Mouse (Mus musculus): Measurements from ENCODE around the gene 4930548H24Rik.
"Not testable (repeated sequence)": the region's sequence is repeated elsewhere in the genome, so short reads cannot be mapped to it uniquely, and the experiment has no call there.

4930548H24Rik gene

DNA sequence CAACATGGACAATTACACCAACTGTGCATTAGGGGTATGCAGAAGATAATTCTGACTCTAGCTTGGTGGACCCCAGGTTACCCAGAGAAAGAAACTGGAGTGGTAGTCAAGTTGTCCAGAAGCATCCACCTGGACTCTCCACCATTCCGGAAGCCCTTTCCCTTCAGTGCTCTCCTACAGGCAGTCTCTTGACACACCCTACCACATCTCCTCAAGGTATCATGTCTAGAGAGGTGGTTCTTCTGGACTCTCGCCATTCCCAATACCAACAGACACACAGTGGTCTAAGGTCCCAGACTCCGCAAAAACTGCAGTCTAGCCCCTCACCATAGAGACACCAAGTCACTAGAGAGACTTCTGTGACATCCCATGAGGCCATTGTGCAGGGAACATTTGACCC lies at the start of gene 4930548H24Rik:
Gene 4930548H24Rik (plus strand): TSS at position 301 of the 400 bp plus-strand sequence.
- in situ Hi-C loops (cut with MboI; ENCODE audit: low sequenced_read_pairs), result no loop called here

DNA sequence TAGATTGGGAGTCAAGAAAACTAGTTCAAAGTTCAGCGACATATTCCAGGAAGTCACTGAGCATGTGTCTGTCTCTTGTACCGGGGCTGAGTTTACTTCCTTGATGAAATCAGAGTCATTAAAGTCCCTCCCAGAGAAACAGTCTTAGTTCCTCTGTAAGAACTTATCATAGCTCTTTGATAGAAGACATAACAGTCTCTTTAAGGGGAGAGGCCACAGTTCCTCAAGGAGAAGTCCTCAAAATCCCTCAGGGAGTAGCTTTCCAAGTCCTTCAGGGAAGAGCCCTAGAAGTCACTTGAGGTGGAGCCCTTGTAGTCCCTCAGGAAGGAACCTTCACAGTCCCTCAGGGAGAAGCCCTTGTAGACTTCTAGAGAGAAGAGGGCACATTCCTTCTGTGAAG lies 34.2 kb upstream of the 4930548H24Rik start:
- in situ Hi-C loops (cut with MboI; ENCODE audit: low sequenced_read_pairs), result no loop called here

DNA sequence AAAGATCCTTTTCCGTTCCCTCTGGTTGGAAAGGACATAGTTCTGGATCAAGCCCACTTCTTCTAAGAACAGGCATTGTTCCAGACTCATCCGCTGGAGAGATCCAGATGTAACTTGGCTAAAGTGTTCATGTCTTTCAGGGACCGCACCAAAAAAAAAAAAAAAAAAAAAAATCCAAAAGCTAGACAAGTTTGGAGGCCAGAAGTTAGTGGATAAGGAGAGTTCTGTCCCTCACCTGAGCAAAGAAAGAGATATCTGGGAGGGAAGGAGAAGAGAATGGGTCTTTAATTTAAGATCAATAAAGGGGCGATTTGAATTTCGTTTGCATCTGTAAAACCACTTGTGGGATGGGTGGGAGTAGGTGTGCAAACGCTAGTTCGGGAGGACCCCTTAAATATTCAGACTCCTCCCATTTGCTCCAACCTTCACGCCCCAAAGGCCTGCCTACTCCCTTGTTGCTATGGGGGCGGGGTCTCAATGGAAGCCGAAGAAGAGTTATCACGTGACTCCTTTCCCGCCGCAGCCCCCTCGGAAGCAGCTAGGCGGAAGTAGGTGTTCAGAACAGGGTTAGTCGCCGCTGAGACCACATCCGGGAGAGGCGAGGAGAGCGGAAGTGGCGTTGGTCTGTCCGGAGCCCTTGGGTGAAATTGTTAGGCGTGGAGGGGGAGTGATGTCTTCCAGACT lies 33.5 kb upstream of the 4930548H24Rik start, which contains the start of gene Zfp512:
Gene Zfp512 (plus strand): TSS at position 554 of the 684 bp plus-strand sequence.
- in situ Hi-C loops (cut with MboI; ENCODE audit: low sequenced_read_pairs), result no loop called here

DNA sequence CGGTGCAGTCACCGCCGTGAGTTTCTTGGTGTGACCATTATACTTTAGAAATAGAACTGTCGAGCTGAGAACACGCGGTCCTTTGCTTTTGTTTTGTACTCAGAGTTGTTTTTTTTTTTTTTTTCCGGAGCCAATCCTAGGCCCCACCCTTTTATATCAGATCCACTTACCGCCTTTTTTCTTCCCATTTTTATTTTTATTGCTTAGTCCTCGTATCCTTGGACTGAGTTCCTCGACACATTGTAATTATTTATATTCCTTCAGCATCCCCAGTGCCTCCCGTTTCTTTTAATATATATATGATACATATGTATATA lies 33.0 kb upstream of the 4930548H24Rik start:
- in situ Hi-C loops (cut with MboI; ENCODE audit: low sequenced_read_pairs), result no loop called here

DNA sequence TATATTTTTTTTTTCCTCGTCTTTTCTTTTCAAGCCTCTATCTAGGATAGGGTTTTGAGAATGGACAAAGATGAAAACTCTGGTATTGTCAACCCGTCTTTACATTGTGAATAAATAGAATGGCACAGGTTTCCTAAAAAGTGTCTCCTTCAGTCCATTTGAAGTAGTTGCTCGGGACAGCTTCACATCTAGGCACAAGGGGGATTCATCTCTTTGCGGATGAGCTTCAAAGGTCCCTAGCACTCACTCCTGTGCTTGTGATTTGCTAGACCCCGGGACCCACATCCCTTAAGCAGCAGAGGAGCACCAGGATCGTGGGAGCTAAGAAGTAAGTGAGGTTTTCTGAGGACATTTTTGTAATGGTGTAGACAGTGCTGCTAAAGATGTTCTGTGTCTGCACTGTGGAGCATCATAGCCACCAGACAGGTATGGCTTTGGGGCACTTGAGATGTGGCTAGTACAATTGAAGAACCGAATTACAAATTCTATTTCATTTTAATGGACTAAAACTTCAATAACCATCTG lies 32.6 kb upstream of the 4930548H24Rik start:
- in situ Hi-C loops (cut with MboI; ENCODE audit: low sequenced_read_pairs), result no loop called here

DNA sequence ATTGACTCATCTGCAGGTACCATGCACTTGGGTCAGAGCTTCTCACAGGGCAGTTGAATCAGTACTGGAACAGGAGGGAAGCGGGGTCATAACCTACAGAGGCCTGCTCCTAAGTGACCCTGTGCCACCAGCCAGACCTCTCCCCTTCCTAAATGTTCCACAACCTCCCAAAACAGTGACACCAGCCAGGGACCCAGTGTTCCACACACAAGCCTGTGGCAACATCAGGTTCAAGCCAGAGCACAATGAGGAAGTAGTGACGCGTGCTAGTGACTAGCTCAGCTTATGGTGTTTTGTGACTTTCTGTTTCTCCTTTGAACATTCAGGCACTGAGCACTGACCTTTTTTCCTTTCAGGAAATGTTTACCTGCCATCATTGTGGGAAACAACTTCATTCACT lies 17.7 kb upstream of the 4930548H24Rik start:
- in situ Hi-C loops (cut with MboI; ENCODE audit: low sequenced_read_pairs), result no loop called here

DNA sequence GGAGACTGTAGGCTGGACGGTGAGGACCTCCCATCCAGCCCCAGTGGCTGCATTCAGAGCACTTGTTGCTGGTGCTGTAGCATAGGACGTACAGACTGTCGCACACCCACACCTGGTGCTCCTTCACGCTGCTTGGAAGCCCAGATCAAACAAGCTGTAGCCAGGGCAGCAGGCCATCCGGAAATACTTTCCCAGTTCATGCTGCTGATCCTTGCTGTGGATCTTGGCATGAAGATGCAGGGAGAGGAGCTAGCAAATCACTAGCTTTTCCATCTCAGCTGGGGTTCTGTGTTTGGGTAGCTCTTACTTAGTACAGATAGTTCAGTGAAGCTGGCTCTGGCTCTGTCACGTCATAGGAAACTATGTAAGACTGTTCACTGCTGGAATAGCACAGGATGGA lies 15.8 kb upstream of the 4930548H24Rik start:
- in situ Hi-C loops (cut with MboI; ENCODE audit: low sequenced_read_pairs), result no loop called here

DNA sequence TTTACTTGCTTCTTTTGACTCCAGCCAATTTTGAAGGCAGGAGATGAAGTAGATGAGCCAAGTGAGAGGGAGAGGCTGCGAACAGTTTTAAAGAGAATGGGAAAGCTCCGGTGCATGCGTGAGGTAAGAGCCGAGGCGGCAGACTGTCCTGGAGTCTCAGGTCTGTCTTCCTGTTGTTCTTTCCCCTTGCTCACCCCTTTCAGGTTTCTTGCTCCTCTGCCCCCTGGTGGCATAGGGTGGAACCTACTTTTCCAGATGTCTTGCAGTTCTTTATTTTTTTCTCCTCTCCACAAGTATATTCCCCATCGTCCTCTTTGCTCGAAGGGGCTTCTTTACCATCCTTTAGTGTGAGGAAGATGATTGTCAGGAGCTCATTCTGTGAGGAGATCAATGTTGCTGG lies 15.2 kb upstream of the 4930548H24Rik start:
- in situ Hi-C loops (cut with MboI; ENCODE audit: low sequenced_read_pairs), result no loop called here

DNA sequence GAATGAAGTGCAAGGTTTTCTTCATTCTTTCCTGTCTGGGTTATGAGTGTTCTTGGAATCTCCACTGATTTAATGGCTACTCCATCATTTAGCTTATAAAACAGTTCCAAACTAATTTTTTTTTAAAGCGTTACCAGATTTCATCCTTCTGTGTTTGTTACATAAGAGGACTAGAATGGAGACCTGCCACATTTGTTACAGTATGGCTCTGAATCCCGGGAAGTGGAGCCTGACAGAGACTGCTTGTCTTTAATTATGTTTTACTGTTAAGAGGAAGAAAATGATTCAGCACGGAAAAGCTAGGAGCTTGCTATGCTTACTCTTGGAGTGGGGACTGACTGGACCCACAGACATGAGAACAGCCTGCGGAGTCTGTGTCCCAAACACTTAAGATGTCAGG lies 5.0 kb upstream of the 4930548H24Rik start:
- in situ Hi-C loops (cut with MboI; ENCODE audit: low sequenced_read_pairs), result no loop called here

DNA sequence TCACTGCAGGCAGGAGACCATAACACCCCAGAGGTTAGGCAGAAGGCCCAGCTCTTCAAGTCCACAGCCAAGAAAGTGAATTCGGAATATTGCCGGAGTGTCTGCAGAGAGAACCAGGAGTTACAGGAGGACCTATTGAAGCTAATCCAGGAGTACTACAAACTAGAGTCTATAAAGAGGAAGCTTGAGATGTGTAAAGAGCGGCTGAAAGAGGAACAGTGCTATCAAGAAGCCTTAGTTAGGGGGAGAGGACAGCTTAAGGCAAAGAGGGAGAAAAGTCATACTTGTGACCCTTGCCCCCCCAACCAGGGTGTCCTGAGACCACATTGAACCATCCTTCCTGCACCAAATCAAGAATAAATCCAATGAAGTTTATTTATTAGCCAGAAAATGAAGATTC lies 2.3 kb downstream of the 4930548H24Rik start:
- in situ Hi-C loops (cut with MboI; ENCODE audit: low sequenced_read_pairs), result no loop called here

DNA sequence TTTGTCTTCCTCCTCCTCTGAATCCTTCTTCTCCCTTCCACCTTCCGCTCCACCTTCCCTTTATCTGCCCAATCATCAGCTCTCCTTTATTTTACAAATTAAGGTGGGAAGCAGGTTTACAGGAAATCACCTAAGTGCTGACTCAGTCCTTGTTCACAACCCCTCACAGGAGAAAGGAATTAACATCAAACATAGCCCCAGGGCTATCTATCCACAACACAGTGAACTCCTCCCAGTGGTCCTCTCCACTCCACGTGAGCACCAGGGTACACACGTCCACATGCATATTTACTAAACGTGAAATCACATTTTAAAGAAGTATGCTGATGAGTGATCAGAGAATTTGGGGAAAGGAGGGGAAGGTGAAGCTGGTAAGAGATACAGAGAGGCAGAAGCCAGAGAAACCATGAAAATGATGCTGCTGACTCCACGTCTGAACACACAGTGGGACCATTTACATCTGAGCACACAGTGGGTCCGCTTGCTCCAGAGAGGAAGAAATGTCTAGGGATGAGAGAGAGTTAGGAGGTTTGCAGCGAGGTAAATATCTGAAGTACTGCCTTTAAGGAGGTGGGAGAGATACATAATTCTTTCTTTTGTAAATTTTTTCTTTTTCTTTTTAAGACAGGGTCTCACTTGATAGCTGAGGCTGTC lies 3.7 kb downstream of the 4930548H24Rik start:
- in situ Hi-C loops (cut with MboI; ENCODE audit: low sequenced_read_pairs), result no loop called here

DNA sequence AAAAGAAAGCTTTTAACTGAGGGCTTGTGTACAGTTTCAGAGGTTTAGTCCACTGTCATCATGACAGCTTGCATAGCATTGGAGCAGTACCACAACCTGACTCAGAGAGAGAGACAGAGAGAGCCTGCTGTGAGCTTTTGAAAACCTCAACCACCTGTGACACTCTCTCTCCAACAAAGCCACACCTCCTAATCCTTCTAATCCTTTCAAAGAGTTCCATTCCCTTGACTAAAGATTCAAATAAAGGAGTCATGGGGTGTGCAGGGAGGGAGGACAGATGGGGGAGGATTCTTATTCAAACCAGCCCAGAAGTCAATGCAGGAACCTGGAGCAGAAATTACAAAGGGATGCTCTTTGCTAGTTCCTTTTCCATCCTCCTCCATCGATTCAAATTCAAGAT lies 6.5 kb downstream of the 4930548H24Rik start:
- in situ Hi-C loops (cut with MboI; ENCODE audit: low sequenced_read_pairs), result no loop called here

DNA sequence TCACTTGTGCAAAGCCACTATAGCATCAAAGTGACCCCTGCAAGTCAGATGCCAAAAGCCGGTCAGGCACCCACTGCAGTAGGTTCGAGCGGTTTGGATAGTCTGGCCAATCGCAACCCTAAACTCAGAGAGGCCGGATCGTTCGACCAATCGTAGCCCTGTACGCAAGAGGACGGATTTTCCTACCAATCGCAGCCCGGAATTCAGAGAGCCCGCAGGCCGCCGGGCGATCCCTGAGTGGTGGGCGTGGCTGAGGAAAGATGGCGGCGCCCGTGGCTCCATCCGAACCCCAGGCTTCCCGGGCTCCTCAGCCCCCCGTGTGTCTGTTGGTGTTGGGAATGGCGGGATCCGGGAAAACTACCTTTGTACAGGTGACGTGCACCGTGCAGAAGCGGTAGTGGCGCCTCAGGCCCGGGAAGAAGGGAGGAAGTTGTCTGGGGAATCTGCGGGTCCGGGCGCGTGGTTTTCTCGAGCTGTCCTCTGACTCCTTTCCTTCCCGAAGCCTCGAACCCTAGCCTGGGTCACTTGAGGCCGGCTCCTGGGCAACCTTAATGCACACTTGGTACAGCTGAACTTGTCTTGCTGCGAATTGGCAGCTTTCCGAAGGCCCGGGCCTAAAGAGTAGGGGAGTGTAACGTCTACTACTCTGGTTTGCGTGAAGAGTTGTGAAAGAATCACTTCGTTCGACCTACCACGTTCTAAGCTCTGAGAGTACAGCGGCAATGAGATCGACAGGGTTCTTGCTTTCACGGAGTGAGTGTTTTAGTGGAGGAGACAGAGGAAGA lies 9.2 kb downstream of the 4930548H24Rik start, which contains the start of gene Gpn1:
Gene Gpn1 (plus strand): TSS at position 229 of the 785 bp plus-strand sequence.
- in situ Hi-C loops (cut with MboI; ENCODE audit: low sequenced_read_pairs), result no loop called here

DNA sequence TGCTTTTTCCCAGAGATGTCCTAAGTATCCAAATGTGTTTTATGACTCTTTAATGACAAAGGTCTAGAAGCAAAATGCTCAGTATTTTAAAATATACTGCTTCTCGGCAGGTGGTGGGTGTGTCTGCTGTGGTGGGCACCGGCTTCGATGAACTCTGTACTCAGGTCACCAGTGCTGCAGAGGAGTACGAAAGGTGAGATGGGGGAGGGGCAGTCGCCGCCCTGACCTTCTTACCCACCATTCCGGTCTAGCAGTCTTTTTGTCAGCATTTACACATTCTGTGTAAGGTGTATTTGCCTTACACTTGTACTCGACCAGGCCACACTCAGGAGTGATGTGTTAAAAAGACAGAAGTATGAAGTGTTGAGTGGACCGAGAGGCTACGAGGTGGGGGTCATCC lies 19.3 kb downstream of the 4930548H24Rik start:
- in situ Hi-C loops (cut with MboI; ENCODE audit: low sequenced_read_pairs), result no loop called here

DNA sequence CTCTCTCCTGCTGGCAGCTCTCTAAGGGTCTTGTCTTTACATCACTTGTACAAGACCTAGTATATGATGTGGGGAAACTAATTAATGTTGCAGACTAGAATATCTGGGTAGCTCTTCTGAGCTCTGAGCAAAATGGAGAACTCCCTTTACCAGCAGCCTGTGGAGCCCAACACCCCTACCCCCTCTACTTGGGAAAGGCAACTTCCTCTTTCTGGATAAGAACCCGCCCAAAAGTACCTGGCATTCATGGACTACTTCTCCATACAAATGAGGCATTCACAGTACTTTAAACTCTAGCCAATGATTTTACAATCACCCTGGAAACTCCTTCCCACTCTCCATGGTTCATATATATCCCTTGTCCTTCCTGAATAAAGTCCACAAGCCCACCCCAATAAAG lies 26.9 kb downstream of the 4930548H24Rik start:
- in situ Hi-C loops (cut with MboI; ENCODE audit: low sequenced_read_pairs), result no loop called here

DNA sequence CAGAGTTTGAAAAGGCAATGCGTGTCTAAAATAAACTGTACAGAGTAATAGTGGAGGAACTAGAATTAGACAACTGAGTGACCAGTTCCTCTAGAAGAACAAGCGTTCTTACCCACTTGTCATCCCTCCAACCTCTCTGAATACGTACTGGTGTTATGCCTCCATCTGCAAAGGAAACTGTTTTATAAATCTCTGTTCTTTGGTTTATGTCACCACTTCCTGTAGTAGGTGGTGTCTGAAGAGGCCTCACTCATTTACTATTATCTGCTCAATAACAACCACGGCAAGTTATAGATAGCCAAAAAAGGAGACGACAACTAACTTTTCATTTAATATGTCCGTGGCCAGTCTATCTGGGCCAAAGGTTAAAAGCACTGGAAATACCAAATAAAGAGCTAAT lies 35.0 kb downstream of the 4930548H24Rik start:
- in situ Hi-C loops (cut with MboI; ENCODE audit: low sequenced_read_pairs), result no loop called here

DNA sequence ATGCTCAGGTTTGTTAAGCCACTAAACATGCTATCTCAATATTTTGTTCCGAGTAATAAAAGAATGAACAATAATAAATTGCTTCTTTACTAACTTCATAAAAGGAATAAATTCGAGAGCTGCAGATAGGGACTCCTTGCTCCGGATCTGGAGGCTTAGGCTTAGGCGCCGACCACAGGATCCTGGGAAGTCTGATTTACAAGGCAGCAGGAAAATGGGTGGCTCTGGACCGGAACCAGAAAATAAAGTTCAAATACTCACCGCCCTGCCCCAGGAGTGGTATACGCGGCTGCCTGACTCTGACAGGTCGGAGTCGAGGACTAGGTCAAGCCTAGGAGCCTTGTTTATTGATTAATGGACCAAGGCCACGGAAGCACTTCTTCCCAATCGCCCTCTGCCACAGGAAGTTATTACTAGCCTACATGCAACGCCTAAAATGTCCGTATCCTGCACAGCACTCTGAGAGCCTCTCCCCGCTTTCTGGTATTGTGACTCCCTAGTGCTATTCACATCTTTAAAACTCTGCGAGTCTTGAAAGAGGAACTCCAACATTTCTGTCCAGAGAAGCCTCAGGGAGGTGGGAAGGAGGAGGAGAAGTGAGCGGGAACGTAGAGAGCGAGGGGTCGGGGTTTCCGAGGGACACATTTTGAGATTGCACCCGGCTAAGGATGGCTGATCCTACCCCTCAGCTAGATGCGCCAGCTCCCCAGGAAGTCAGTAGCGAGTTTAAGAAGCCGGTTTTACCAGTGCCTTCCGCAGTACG lies 41.0 kb downstream of the 4930548H24Rik start, which contains the start of gene Slc4a1ap:
Gene Slc4a1ap (plus strand): TSS at position 642 of the 763 bp plus-strand sequence.
- in situ Hi-C loops (cut with MboI; ENCODE audit: low sequenced_read_pairs), result no loop called here

DNA sequence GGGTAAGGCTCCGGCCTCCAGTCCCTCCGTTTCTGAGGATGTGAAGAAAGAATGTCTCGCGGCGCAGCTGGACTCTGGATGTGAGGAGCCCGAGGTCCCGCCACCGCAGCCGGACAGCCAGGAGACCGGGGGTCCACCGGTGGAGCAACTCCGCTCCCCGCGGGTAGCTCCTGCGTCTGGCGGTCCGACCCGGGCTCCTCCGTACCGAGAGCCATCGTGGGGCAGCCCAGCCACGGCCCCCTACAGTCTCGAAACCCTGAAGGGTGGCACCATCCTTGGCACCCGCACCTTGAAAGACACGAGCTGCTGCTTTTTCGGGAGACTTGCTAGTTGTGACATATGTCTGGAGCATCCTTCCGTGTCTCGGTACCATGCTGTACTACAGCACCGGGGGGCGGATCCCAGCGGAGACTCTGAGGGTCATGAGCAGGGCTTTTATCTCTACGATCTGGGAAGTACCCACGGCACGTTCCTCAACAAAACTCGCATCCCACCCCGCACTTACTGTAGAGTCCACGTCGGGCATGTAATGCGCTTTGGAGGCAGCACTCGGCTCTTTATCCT lies 41.7 kb downstream of the 4930548H24Rik start:
- in situ Hi-C loops (cut with MboI; ENCODE audit: low sequenced_read_pairs), result no loop called here

DNA sequence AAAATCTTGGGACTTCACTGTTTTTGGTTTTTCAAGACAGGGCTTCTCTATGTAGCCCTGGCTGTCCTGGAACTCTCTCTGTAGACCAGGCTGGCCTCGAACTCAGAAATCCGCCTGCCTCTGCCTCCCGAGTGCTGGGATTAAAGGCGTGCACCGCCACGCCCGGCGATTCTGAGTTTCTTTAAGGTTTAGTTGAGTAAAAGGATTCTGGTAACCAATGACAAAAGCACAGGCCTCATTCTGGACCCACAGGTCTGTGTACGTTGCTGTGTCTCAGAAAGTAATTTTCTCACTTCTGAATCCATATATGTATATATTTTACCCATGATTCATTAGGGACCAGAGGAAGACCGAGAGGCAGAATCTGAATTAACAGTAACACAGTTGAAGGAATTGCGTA lies 42.2 kb downstream of the 4930548H24Rik start, which contains the start of gene Supt7l:
Gene Supt7l (minus strand): TSS at position 101 of the 400 bp plus-strand sequence.
- in situ Hi-C loops (cut with MboI; ENCODE audit: low sequenced_read_pairs), result not testable (repeated sequence)

DNA sequence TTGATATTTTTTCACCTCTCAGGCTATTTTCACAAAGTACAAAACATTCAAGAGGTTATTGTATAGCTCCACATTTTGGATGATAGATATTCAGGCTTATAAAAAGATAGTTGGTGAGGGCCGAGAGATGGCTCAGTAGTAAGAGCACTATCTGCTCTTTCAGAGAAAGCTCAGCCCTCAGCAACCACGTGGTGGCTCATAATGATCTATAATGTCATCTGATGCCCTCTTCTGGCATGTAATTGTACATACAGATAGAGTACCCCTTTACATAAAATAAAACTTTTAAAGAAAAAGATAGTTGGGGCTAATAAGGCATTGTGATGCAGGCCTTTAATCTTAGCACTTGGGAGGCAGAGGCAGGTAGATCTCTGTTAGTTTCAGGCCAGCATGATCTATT lies 43.0 kb downstream of the 4930548H24Rik start:
- in situ Hi-C loops (cut with MboI; ENCODE audit: low sequenced_read_pairs), result no loop called here
